Mouse (Mus musculus) CH12F3 (cell line): ENCODE results near the gene Map2k1.
"Not testable (repeated sequence)": the region's sequence is repeated elsewhere in the genome, so short reads cannot be mapped to it uniquely, and the experiment has no call there.

Source experiments
- in situ Hi-C: fragments of 300-500 bp; cut with MboI; formaldehyde crosslinking; loops from 2 replicates; pipeline ENCODE4 v1.14.3; 2020; ENCODE audit warnings: low sequenced_read_pairs

The Map2k1 gene

DNA sequence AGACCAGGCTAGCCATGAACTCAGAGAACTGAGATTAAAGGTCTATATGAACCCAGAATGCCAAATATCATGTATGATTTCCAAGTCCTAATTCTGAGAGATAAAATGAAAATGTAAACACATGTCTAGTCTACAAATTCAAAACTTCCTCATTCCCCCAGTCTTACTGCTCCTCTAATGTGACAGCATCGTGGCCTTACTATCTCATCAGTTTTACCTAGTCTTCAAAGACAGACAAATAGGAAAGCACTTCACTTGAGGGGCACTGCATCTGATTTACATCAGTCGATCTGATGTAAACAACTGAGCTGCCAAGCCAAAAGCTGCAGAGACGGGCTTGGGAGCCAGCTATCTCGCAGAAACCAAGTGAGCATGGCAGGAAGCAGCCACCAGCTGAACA is 37.3 kb downstream of the Map2k1 start:
- in situ Hi-C loops = no loop called here

DNA sequence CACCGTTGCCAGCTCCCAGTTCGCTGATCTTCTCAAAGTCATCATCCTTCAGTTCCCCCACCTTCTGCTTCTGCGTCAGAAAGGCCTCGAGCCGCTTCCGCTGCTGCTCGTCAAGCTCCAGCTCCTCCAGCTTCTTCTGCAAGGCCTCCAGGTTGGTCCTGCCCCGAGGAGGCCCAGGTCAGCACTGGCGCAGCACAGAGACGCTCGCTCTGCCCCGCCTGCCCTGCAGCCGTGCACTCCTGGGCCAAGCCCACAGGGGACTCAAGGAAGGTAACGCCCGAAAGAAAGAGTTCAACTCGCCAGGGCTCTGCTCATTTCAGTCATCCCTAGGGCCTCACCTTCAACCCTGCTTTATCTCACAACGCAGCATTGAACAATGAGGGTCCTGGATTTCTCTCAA is 39.0 kb downstream of the Map2k1 start:
- in situ Hi-C loops = no loop called here

DNA sequence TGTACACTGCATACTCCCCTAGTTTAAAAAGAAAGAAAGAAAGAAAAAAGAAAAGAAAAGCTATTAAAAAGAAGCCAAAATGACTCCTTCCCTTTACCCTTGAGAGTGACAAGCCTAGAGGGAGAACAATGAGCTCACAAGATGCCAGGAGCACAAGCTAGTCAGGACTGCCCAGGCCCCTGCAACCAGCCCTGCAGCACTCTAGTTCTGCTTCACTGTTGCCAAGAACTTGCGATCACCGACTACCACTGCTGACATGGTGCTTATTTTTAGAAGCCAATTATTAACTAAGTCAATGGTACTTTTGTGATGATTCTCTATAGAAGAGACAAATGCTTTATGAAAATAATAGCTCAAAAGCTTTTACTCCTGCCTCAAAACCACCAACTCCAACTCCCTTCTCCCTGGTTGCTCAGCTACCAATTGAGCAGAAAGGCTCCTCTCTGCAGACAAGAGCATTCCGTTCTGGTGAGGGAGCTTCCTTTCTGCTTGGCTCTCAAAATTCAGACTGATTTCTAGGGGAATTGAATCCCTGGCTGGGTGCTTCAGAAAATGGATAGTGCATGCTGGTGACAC is 45.8 kb downstream of the Map2k1 start:
- in situ Hi-C loops = no loop called here

DNA sequence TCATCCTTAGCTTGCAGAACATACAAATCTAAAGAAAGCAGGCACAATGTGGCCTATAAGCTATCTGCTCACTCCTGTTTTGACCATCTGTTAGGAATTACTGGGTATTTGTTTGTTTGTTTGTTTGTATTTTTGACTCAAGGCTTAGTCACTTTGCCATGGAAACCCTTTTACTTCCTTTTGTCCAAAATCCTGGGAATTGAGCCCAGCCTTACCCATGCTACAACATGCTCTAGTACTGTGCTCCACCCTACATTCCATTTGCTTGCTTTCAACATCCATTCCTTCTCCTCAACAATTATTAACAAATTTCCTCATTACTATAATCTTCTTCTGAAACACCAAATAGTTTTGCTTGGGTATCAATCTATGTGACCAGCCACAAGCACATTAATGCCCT is 50.6 kb downstream of the Map2k1 start:
- in situ Hi-C loops = no loop called here

DNA sequence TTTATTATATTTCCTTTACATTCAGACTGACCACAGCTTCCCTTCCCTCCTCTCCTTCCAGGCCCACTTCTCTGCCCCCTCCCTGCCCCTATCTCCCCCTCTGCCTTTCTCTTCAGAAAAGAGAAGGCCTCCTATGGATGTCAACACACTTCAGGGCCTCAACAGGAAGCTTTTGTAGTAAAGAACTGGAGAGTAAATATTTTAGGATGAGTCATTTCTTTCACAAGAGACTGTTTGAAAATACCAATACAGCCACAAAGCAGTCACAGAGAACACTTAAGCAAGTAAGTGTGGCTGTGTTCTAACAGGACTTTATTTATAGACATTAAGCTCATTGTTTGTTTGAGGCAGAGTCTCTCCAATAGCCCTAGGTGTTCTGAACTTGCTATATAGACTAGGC is 51.1 kb downstream of the Map2k1 start:
- in situ Hi-C loops = no loop called here

DNA sequence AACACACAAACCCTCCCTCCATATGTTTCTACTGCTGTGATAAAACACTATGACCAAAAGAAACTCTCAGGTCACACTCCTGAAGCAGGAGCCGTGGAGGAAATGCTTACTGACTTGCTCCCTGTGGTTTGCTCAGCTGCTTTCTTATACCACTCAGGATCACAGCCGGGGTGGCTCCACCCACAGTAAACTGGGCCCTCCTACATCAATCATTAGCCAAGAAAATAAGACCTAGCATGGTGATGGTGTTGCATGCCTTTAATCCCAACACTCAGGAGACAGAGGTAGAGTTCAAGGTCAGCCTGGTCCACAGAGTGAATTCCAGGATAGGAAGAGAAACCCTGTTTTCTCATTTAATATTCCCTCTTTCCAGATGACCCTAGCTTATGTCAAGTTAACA is 53.5 kb downstream of the Map2k1 start:
- in situ Hi-C loops = no loop called here

DNA sequence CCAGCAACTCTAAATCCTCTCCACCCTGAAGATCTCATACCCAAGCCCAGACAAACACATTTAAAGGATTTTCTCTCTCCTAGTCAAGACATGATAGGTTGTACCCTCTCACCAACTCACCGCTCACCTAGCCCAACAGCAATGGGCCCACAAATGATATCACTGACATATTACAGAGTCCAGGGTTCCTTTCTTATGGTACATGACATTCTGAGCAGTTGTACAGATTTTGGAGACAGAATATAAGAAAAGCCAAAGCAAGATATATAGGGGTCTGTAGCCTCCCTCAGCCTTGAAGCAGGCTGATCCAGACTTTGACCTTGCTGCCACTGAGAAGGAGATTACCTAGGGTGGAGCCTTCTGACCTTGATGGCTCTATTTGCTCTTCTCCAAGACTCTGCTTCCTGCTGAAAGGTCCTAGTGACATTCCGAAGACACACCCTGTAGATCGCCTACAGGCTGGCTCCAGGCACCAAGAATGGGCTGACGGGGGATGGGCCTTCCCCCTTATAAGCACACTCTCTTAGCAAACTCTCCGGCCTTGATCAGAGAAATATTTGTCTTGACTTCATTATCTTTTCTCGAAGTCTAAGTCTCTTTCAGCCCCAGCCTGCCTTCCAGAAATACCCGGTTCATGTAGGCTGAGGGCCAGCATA is 54.5 kb downstream of the Map2k1 start:
- in situ Hi-C loops = not testable (repeated sequence)

DNA sequence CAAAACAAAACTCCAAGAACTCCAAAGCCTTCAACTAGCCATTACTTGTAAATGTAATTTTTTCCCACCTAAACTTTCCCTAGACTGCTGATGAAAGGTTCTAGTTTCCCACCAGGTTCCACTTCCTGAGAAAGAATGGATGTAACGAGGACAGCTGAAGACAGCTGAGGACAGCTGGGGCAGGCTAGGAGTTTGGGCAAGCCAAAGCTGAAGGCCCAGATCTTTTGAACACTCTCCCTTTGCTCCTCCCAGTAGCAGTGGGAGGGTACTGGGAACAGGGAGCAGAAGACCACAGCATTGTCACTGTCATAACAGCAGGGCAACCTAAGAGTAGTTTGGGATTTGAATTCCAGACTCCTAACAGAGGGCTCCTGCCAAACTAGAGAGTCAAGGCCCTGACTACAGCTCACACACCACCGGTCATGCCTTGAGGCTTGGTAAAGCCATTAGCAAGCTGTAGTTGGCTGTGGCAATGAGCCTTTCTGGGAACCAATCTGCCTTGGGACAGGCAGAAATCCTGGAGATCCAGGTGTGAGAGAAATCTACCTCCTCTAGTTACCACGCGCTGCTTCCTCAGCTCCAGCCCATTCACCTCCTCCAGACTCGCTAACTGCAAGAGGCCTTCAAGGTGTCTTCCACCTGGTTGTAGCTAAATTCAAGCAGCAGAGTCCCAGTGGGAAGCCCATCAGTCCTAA is 55.2 kb downstream of the Map2k1 start:
- in situ Hi-C loops = no loop called here

DNA sequence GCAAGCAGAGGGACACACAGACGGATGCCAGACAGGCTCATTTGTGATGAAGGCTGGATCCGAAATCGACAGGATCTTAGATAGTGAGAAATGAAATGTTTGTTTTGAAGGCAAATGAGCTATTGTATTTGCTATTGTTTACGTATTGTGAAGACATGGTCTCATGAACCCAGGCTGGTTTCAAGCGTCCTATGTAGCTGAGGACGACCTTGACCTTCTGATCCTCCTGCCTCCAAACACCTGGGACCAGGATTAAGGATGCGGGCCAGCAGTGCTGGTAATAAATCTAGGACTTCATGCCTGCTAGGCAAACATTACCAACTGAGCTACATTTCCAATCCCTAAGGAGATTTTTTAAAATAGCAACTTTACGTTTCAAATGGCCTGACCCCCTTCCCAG is 55.9 kb downstream of the Map2k1 start:
- in situ Hi-C loops = no loop called here

DNA sequence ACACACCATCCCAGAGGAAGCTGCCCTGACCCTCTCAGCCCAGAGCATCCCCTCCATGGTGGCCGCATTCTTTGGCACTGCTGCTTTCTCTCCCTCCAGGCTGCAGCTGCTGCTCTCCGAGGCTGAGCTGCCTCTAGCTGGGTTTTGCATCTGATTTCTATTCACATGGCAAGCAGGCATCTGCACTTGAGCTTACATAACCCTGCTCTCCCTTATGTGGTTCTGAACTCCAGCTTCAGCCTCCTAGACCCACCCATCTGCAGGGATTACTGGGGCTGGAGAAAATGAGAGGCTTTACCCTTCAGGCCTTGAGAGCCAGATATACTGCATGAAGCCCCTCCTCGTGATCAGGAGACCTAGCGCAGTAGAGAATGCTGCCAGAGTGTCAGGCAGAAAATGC is 57.9 kb downstream of the Map2k1 start:
- in situ Hi-C loops = no loop called here

DNA sequence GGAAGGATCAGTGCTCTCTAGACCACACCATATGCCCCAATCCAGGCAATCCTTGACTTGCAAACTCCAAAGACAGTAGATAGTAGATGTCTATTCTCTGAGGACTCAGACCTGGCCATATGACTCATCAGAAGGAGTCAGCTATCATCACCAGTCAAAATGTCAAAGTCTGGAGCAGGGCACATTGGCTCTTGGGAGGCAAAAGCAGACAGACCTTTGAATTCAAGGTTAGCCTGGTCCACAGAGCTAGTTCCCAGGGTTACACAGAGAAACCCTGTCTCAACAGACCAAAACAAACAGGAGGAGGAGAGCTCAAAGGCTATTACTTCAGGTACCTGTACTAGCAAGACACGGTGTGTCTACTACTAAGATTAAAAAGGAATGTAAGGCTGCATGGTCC is 59.6 kb downstream of the Map2k1 start:
- in situ Hi-C loops = no loop called here

DNA sequence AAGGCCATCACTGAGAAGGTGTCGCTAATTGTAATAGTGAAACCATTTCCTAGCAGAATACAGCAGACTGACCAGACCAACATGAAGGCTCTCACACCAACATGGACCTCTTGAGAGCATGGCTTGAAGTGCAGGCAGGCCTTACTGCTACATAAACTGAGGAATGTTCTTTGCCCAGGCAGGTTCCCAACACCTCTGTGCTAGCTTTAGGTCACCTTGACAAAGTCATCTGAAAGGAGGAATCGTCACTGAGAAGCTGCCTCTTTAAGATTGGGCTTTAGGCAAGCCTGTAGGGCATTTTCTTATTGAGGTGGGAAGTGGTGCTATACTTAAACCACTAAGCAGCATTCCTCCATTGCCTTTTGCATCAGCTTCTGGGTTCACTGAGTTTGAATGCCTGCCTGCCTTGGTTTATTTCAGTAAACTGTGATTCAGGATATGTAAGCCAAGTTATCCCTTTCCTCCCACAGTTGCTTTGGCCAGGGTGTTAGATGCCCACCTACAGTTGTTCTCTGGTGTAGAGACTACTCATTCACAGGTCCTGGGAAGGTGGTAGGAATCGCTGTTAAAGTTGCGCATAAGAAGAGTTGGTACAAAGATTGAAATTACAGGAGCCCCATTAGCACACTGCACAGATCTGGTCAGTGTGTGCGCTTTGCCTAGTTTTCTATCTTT is 69.1 kb downstream of the Map2k1 start:
- in situ Hi-C loops = no loop called here

DNA sequence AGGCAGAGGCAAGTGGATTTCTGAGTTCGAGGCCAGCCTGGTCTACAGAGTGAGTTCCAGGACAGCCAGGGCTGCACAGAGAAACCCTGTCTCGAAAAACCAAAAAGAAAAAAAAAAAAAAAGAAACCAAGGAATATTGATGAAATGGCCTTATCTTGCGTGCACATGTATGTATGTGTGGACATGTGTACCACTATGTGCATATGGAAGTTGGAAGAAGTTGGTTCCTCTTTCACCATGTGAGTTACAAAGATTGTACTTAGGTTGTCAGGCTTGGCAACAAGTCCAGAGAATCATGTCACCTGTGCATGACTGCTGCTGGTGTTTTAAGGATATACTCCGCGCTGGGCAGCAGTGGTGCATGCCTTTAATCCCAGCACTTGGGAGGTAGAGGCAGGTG is 70.1 kb downstream of the Map2k1 start:
- in situ Hi-C loops = not testable (repeated sequence)

DNA sequence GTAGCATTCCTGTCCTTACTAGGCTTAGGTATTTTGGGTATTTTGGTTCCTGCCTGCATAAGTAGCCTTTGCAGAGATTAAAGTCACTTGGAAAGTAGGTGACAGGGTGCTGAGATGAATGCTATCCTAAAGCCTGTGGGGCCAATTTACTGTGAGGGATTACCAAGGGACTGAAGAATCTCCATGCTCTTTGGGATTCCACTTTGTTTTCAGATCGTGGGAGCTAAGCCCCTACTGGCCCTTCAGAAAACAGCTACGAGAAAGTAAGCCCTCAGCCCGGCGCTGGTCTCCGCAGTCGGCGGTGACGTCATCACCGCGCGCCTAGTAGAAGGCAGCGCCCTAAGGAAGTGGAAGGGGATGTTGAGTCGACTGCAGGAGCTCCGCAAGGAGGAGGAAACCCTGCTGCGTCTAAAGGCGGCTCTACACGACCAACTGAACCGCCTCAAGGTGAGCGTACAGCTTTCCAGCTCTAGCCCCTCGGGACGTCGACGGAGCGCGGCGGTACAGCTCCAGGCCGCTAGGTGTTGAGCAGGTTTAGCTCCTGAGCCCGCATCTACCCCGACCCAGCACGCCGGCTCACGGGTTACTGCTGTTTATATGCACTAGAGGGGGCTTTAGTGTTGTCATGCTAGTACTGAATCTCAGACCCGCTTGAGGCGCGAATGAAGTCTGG is 74.3 kb downstream of the Map2k1 start, which contains the start of gene Snapc5:
TSS of gene Snapc5 (plus strand) at position 301 of the 673 bp plus-strand sequence.
- in situ Hi-C loops = no loop called here

DNA sequence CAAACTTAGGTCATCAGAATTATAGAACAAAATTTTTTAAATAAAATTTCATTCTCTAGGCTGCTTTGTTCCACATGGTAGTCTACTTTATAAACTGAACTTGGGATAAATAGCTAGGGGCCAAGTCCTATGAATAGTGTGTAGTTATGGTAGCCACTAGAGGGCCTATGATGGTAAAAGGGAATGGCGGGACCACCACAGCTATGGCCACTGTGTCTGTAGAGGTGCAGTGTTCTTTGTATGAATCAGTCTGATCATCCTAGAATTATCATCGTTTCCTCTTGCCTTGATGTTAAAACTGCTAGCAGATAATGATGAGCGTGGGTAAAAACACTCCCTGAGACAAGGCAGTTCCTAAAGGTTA is 74.8 kb downstream of the Map2k1 start:
- in situ Hi-C loops = no loop called here

DNA sequence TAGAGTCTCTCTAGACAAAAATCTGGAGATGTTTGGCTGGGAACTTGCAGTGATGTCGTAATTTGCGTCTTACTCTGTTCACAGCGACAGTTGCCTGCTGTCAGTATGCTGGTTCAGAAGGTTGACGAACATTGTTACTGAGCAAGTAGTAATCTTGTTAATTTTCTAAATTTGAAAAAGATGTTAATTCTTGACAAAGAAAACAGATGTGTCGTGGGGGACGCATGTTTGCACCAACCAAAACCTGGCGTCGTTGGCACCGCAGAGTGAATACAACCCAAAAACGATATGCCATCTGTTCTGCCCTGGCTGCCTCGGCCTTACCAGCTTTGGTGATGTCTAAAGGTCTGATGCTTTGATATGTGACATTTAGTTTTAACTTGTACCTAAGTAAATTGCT is 78.1 kb downstream of the Map2k1 start:
- in situ Hi-C loops = no loop called here

DNA sequence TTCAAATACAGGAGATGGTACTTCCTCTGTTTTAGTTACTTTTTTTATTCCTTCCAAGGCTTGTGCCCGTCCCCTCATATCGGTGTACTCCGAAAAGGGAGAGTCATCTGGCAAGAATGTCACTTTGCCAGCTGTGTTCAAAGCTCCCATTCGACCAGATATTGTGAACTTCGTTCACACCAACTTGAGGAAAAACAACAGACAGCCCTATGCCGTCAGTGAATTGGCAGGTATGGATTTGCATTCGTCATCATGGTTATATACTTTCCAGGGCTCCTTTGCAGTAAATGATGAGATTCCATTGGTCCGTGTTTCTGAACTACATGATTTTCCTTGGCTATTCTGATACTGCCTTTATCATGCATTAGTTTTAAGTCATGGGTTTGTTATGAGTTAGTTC is 78.7 kb downstream of the Map2k1 start:
- in situ Hi-C loops = no loop called here

DNA sequence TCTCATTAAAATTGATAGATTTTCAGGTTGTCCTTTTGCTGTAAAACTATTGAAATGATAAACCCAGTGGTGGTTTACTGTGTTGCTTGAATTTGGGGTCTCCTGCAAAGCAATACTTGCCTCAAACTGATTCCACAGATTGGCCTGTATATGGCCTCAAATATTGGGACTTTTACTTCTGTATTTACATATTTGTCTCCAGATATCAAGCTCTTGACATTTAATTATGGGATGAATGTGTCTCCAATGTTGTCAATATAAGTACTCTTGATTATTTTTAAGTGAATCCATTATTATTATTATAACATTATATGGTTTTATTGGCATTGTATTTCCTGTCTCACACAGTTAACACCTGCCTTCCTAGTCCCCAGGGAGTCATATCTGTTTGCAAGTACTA is 79.1 kb downstream of the Map2k1 start:
- in situ Hi-C loops = no loop called here

DNA sequence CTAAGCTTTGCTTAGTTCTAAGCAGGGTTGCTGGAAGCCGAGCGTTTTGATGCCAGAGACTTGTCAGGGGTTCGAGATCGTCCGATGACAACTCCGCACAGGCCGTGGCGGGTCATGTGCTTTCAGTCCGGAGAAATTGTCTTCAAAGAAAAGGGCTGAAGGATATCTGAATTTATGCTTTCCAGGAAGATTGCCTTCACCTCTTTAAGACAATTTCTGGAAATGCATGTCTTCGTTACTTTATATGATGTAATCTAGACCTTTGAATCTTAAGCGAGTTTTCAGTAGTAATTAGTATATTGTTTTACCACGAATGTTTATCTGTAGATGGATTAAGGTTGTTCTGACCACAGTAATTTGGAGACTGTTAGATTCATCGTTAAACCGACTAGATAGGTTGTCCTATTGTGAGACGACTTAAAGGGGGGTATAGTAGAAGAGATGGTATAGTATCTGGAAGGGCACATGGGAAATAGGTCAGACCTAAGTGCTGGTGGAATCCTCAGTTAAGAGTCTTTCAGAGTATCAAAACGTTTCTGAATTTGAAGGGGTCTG is 79.7 kb downstream of the Map2k1 start:
- in situ Hi-C loops = no loop called here

DNA sequence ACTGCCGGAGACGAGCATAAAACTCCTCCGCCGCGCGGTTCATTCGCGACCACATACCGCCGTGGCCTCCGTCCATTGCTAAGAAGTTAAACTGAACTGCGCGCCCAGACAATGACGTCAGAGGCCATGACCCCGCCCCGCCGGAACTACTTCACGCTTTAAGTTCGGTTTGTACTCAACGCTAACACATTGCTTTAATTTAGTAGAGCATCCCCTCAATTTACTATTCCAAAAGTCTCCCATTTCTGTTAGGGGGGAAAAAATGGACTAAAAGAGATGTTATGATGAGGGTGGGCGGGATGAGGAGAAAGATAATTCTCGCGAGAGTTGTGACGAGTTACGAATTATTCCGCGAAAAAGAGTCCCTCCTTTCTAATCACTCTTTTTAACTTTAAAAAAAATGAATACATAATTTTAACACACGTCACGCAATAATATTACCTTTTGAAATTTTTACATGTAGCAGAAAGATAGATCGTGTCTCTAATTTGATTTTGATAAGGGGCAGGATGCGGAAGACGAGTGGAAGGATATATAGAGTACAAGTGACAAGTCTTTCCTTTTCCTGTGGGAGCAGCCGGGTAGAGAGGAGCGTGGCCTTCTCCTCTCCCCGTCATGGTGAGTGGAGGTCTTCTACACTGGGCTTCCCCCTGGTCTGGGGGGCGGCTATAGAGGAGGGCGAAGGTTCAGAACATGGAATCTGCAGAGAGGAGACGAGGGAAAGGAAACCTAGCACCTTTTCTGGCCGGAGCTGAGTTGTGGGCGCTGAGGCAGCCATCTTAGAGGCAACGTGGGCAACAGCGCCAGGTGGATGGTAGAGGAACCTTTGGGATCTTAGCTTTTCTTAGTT is 80.4 kb downstream of the Map2k1 start, which contains the start of the genes Zwilch and Rpl4:
TSS of gene Zwilch (minus strand) at position 289 of the 850 bp plus-strand sequence.
TSS of gene Rpl4 (plus strand) at position 560 of the 850 bp plus-strand sequence.
- in situ Hi-C loops = no loop called here
